Mouse (Mus musculus) lung, embryonic 16.5 days (tissue): Measurements from ENCODE around the gene Gpx2. TPM values are rescaled to one million over a fixed set of nuclear protein-coding genes. Genes with fewer than 3 reads are reported as not detected.

Source experiments
- ATAC-seq: fragments of 200-750 bp; cut with Nextera tagmentation; 2 replicates; pipeline ENCODE4 v1.8.0; 2017; ENCODE audit warnings: low read depth, mild to moderate bottlenecking, moderate library complexity
- H3K27ac ChIP-seq: fragments of 300-500 bp; sonication (generic); 2 replicates; pipeline ENCODE4 v1.5.1; 2014; ENCODE audit warnings: mild to moderate bottlenecking, control low read depth, low read length
- H3K27me3 ChIP-seq: fragments of 300-500 bp; sonication (generic); 2 replicates; pipeline ENCODE4 v1.6.1; 2014; ENCODE audit warnings: low read depth, low read length, mixed read lengths; ENCODE audit not compliant: control insufficient read depth, insufficient read depth
- H3K36me3 ChIP-seq: fragments of 300-500 bp; sonication (generic); 2 replicates; pipeline ENCODE4 v1.6.1; 2014; ENCODE audit warnings: low read length; ENCODE audit not compliant: control insufficient read depth, insufficient read depth
- H3K4me1 ChIP-seq: fragments of 300-500 bp; sonication (generic); replicated peaks from 2 replicates; pipeline ENCODE4 v1.6.1; 2014; ENCODE audit warnings: low read length, mixed read lengths; ENCODE audit not compliant: control insufficient read depth, insufficient read depth
- H3K4me2 ChIP-seq: fragments of 300-500 bp; sonication (generic); 2 replicates; pipeline ENCODE4 v1.6.1; 2014; ENCODE audit warnings: low read depth, low read length, control low read depth
- H3K4me3 ChIP-seq: fragments of 300-500 bp; sonication (generic); 2 replicates; pipeline ENCODE4 v1.5.1; 2014; ENCODE audit warnings: mild to moderate bottlenecking, low read length, control low read depth
- H3K9ac ChIP-seq: fragments of 300-500 bp; sonication (generic); 2 replicates; pipeline ENCODE4 v1.6.1; 2014; ENCODE audit warnings: low read length, control low read depth
- H3K9me3 ChIP-seq: fragments of 300-500 bp; sonication (generic); 2 replicates; pipeline ENCODE4 v1.6.1; 2016; ENCODE audit warnings: low read length; ENCODE audit not compliant: control insufficient read depth
- WGBS: fragments of 180-500 bp; shearing (Covaris S2); extraction: QIAGEN DNeasy Blood & Tissue Kit; methylation state at CpG from one replicate; pipeline ENCODE4 v1.1.7; 2014; 5-methylcytosine and 5-hydroxymethylcytosine counted together
- polyA plus RNA-seq: library from polyadenylated mRNA; unstranded; fragments of >200 nt; fragmentation: Nextera tagmentation; extraction: Ambion mirVana; gene quantifications from 2 replicates; pipeline ENCODE4 v1.2.1, GENCODE M21; 2015

Gpx2 gene
- 11.0 and 11.5 TPM in 2 replicates for polyA plus RNA-seq

GRCm38 (mm10) chr12:76795350-76795749, at the start of gene Gpx2:
Gpx2 (minus strand) TSS chr12:76795554.
- no peak within 1 kb of the TSS for H3K4me3 ChIP-seq
- H3K36me3 ChIP-seq: no peaks in the 10 kb centered on the region
- peak within 1 kb of the TSS; percentile 23; the same call in 1 of the 2 replicates for H3K4me2 ChIP-seq
- 0 out of 2 replicates have a peak, but pooled peaks have one; percentile 46 for ATAC-seq
- no peaks in the 10 kb centered on the region for H3K27me3 ChIP-seq
- peaks cover 8% of the 10 kb centered on the region for H3K4me1 ChIP-seq
- no peak within 1 kb of the TSS; the same call in 1 of the 2 replicates for H3K27ac ChIP-seq
- 54% methylated on average over 5 of the region's 5 CpGs for WGBS
- H3K9me3 ChIP-seq: no peaks in the 10 kb centered on the region
- H3K9ac ChIP-seq: no peak within 1 kb of the TSS

- WGBS: 83% methylated on average over 15 of the region's 15 CpGs
- no peaks in the 10 kb centered on the region for H3K4me1 ChIP-seq
- no peak overlapping the region for H3K27ac ChIP-seq
- no peak overlapping the region for H3K9ac ChIP-seq
- no peak for ATAC-seq
- no peak overlapping the region for H3K4me3 ChIP-seq
- H3K36me3 ChIP-seq: no peaks in the 10 kb centered on the region
- H3K27me3 ChIP-seq: no peaks in the 10 kb centered on the region
- H3K4me2 ChIP-seq: no peak overlapping the region
- H3K9me3 ChIP-seq: no peaks in the 10 kb centered on the region
Measured at GRCm38 (mm10) chr12:76844346-76845061, 49.1 kb upstream of the Gpx2 start.

- 66% methylated on average over 6 of the region's 6 CpGs for WGBS
Measured at GRCm38 (mm10) chr12:76840081-76840480, 44.7 kb upstream of the Gpx2 start.

GRCm38 (mm10) chr12:76839298-76839697, 43.9 kb upstream of the Gpx2 start:
- H3K27ac ChIP-seq: no peak overlapping the region
- no peaks in the 10 kb centered on the region for H3K27me3 ChIP-seq
- no peak overlapping the region for H3K4me3 ChIP-seq
- H3K9ac ChIP-seq: no peak overlapping the region
- H3K4me2 ChIP-seq: no peak overlapping the region
- WGBS: 85% methylated on average over 4 of the region's 4 CpGs
- H3K4me1 ChIP-seq: peaks cover 7% of the 10 kb centered on the region
- H3K36me3 ChIP-seq: no peaks in the 10 kb centered on the region
- no peak for ATAC-seq
- H3K9me3 ChIP-seq: no peaks in the 10 kb centered on the region

More at GRCm38 (mm10) chr12:76840081-76840480, 44.7 kb upstream of the Gpx2 start:
- H3K27me3 ChIP-seq: no peaks in the 10 kb centered on the region
- ATAC-seq: no peak
- H3K36me3 ChIP-seq: no peaks in the 10 kb centered on the region
- H3K27ac ChIP-seq: no peak overlapping the region
- no peak overlapping the region for H3K9ac ChIP-seq
- no peaks in the 10 kb centered on the region for H3K9me3 ChIP-seq
- H3K4me1 ChIP-seq: peaks cover 7% of the 10 kb centered on the region
- no peak overlapping the region for H3K4me2 ChIP-seq
- H3K4me3 ChIP-seq: no peak overlapping the region

- peak overlapping the region; percentile 53 for H3K27ac ChIP-seq
- ATAC-seq: no peak
- peak overlapping the region; percentile 69 for H3K4me3 ChIP-seq
- WGBS: 10% methylated on average over 21 of the region's 21 CpGs
- H3K27me3 ChIP-seq: no peaks in the 10 kb centered on the region
- H3K4me2 ChIP-seq: peak overlapping the region; percentile 61
- no peaks in the 10 kb centered on the region for H3K9me3 ChIP-seq
- H3K4me1 ChIP-seq: peaks cover 7% of the 10 kb centered on the region
- no peaks in the 10 kb centered on the region for H3K36me3 ChIP-seq
- peak overlapping the region; percentile 78 for H3K9ac ChIP-seq
Measured at GRCm38 (mm10) chr12:76837844-76838650, 42.7 kb upstream of the Gpx2 start.

GRCm38 (mm10) chr12:76837101-76837843, 41.9 kb upstream of the Gpx2 start:
- Histone ChIP-seq H3K4me1 (peaks cover 7% of the 10 kb centered on the region), H3K27me3 (no peaks in the 10 kb centered on the region), H3K9ac (peak overlapping the region; percentile 78), H3K36me3 (no peaks in the 10 kb centered on the region), H3K4me3 (peak overlapping the region; percentile 69), H3K9me3 (no peaks in the 10 kb centered on the region), H3K27ac (peak overlapping the region; percentile 62), H3K4me2 (peak overlapping the region; percentile 61)
- under 1% methylated on average over 43 of the region's 43 CpGs for WGBS
- ATAC-seq: peak; percentile 99

- WGBS: 6% methylated on average over 3 of the region's 3 CpGs
- Histone ChIP-seq H3K9me3 (no peaks in the 10 kb centered on the region), H3K27ac (no peak overlapping the region), H3K9ac (no peak overlapping the region), H3K4me1 (no peaks in the 10 kb centered on the region), H3K4me3 (no peak overlapping the region), H3K36me3 (no peaks in the 10 kb centered on the region), H3K27me3 (no peaks in the 10 kb centered on the region), H3K4me2 (no peak overlapping the region)
- no peak for ATAC-seq
Measured at GRCm38 (mm10) chr12:76832704-76833103, 37.4 kb upstream of the Gpx2 start.

GRCm38 (mm10) chr12:76825283-76825682, 29.9 kb upstream of the Gpx2 start:
- WGBS: 67% methylated on average over 4 of the region's 4 CpGs
- H3K27me3 ChIP-seq: peaks cover 2% of the 10 kb centered on the region; the same call in 1 of the 2 replicates
- H3K4me3 ChIP-seq: no peak overlapping the region
- no peak overlapping the region for H3K27ac ChIP-seq
- H3K4me1 ChIP-seq: peaks cover 27% of the 10 kb centered on the region
- H3K4me2 ChIP-seq: no peak overlapping the region
- H3K9me3 ChIP-seq: no peaks in the 10 kb centered on the region
- H3K36me3 ChIP-seq: no peaks in the 10 kb centered on the region
- ATAC-seq: no peak
- H3K9ac ChIP-seq: no peak overlapping the region
